Mouse (Mus musculus): ENCODE measurements at regions not wholly inside any gene's neighbourhood (a gene's known extent, or its start where the extent isn't known, plus 50 kb on each side); places are given as distances from the start of the nearest gene placed in this dataset.

- no peak for DNase-seq (ENCODE audit: low read depth, low spot score)
Measured at GRCm38 (mm10) chr12:44145321-44145720, 64.8 kb downstream of the Dnajb9 start.

GRCm38 (mm10) chr12:44139026-44139425 lies 71.1 kb downstream of the Dnajb9 start:
- no peak for DNase-seq (ENCODE audit: low read depth, low spot score)

- DNase-seq (ENCODE audit: low read depth, low spot score): no peak
Measured at GRCm38 (mm10) chr12:44128874-44129273, 81.3 kb downstream of the Dnajb9 start.

- peak; percentile 17 for DNase-seq (ENCODE audit: low read depth, low spot score)
Measured at GRCm38 (mm10) chr12:44105085-44105484, 105.0 kb downstream of the Dnajb9 start.

GRCm38 (mm10) chr12:44099188-44099587 lies 110.9 kb downstream of the Dnajb9 start:
- no peak for DNase-seq (ENCODE audit: low read depth, low spot score)

- DNase-seq (ENCODE audit: low read depth, low spot score): no peak
Measured at GRCm38 (mm10) chr12:44071766-44072165, 138.4 kb downstream of the Dnajb9 start.

- no peak for DNase-seq (ENCODE audit: low read depth, low spot score)
Measured at GRCm38 (mm10) chr12:44056493-44057163, 153.5 kb downstream of the Dnajb9 start.

- no peak for DNase-seq (ENCODE audit: low read depth, low spot score)
Measured at GRCm38 (mm10) chr12:44045806-44046205, 164.3 kb downstream of the Dnajb9 start.

GRCm38 (mm10) chr12:44044388-44045105 lies 165.6 kb downstream of the Dnajb9 start:
- DNase-seq (ENCODE audit: low read depth, low spot score): no peak

GRCm38 (mm10) chr12:44006795-44007194 lies 203.3 kb downstream of the Dnajb9 start:
- no peak for DNase-seq (ENCODE audit: low read depth, low spot score)

- no peak for DNase-seq (ENCODE audit: low read depth, low spot score)
Measured at GRCm38 (mm10) chr12:43983548-43983947, 226.6 kb downstream of the Dnajb9 start.

GRCm38 (mm10) chr12:43963973-43964372 lies 246.2 kb downstream of the Dnajb9 start:
- DNase-seq (ENCODE audit: low read depth, low spot score): peak; percentile 22

GRCm38 (mm10) chr12:43962551-43963120 lies 247.5 kb downstream of the Dnajb9 start:
- DNase-seq (ENCODE audit: low read depth, low spot score): no peak

GRCm38 (mm10) chr12:43924228-43924627 lies 285.9 kb downstream of the Dnajb9 start:
- no peak for DNase-seq (ENCODE audit: low read depth, low spot score)

- no peak for DNase-seq (ENCODE audit: low read depth, low spot score)
Measured at GRCm38 (mm10) chr12:43920396-43920795, 289.7 kb downstream of the Dnajb9 start.

- DNase-seq (ENCODE audit: low read depth, low spot score): no peak
Measured at GRCm38 (mm10) chr12:43919114-43919513, 291.0 kb downstream of the Dnajb9 start.

GRCm38 (mm10) chr12:43916779-43917178 lies 293.3 kb downstream of the Dnajb9 start:
- no peak for DNase-seq (ENCODE audit: low read depth, low spot score)

- no peak for DNase-seq (ENCODE audit: low read depth, low spot score)
Measured at GRCm38 (mm10) chr12:43899273-43899672, 310.9 kb downstream of the Dnajb9 start.

- no peak for DNase-seq (ENCODE audit: low read depth, low spot score)
Measured at GRCm38 (mm10) chr12:43885596-43885995, 324.5 kb downstream of the Dnajb9 start.

GRCm38 (mm10) chr12:43860479-43860878 lies 349.6 kb downstream of the Dnajb9 start:
- DNase-seq (ENCODE audit: low read depth, low spot score): no peak

- DNase-seq (ENCODE audit: low read depth, low spot score): no peak
Measured at GRCm38 (mm10) chr12:43856370-43856769, 353.8 kb downstream of the Dnajb9 start.

- no peak for DNase-seq (ENCODE audit: low read depth, low spot score)
Measured at GRCm38 (mm10) chr12:43852246-43852645, 357.9 kb downstream of the Dnajb9 start.
